Mouse (Mus musculus) bone marrow macrophage, adult 2 months (primary cell): ENCODE data around the gene Cpm. TPM values are rescaled to one million over a fixed set of nuclear protein-coding genes. Genes with fewer than 3 reads are reported as not detected.

ENCODE experiments used
- H3K27ac ChIP-seq: 2 replicates; pipeline ENCODE4 v1.5.1; 2012; ENCODE audit warnings: low read depth, low read length; ENCODE audit not compliant: insufficient read depth
- H3K4me1 ChIP-seq: 2 replicates; pipeline ENCODE4 v1.6.1; 2012; ENCODE audit warnings: low read length; ENCODE audit not compliant: control insufficient read depth, insufficient read depth
- H3K4me3 ChIP-seq: 2 replicates; pipeline ENCODE4 v1.5.1; 2012; ENCODE audit warnings: mild to moderate bottlenecking, low read length, moderate library complexity; ENCODE audit not compliant: insufficient read depth
- CTCF ChIP-seq: IDR thresholded peaks from 2 replicates; pipeline ENCODE4 v1.5.1; 2012; ENCODE audit warnings: low read depth, mild to moderate bottlenecking, low read length, moderate library complexity
- POLR2A ChIP-seq: IDR thresholded peaks from 2 replicates; pipeline ENCODE4 v1.6.1; 2012; ENCODE audit warnings: mild to moderate bottlenecking, low read depth, low read length, borderline replicate concordance
- polyA plus RNA-seq: library from polyadenylated mRNA; stranded (reverse); fragments of >200 nt; gene quantifications from 2 replicates; pipeline ENCODE4 v1.2.4, GENCODE M21; 2012; ENCODE audit not compliant: missing spikeins, insufficient read depth, insufficient read length

The Cpm gene
- not detected in 2 replicates for polyA plus RNA-seq

DNA sequence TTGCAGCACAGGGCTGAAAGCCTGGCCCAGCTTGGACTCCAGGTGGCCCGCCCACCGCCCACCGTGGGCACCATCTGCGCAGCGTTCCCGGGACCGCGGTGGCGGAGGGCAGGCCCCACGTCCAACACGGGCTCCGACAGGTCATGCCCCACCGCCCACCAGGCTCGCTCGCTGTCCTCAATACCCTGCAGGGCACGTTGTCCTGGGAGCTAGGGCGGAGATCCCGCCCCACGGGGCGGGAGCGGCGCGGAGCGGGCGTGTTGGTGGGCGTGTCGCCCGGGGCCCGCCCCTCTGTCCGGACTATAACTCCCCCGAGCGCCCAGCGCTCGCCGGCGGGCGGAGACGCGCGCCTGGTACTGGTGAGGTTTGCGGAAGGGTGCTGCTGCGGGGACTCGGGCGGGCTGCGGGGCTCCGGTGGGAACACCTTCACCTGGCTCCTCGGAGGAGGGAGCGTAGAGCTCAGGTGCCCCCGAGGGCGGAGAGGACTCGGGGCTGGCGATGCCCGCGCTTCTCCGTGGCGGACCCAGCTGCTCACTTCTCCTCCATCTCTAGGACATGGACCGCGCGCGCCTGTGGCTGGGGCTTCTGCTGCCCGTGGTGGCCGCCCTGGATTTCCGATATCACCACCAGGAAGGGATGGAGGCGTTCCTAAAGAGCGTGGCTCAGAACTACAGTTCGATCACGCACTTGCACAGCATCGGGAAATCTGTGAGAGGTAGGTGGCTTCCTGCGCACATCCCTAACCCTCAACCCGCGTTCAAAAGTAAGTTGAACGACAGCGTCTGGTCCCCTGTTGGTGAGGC is at the start of gene Cpm:
Gene Cpm, plus strand, starts transcription at position 332 of the 803 bp plus-strand sequence.
- Histone ChIP-seq H3K27ac (no peak within 1 kb of the TSS), H3K4me1 (no peaks in the 10 kb centered on the region), H3K4me3 (peak within 1 kb of the TSS; percentile 51)
- TF ChIP-seq CTCF (no peak), POLR2A (no peak)

DNA sequence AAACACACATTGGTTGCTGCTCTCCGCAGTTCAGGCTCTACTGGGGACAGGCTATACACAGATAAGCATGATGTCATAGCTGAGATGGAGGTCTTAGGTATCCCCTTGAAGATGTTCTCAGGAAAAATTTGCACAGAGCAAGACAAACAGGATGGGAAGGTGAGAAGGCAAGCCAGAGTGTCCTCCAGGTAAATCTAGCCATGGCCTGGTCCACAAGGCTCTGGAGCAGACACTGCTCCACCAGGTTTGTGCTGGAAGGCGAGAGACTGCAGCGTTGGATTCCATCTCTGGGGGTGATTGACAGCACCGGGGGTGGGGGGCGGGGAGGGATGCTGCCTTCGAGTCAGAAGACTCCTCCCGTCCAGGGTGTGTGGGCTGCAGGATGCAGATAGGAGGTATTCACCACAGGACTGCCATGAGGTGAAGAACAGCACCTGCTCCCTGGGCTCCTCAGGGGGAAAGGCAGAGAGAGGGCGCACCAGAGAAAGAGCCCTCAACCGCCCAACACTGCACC is 49.5 kb upstream of the Cpm start:
- no peaks in the 10 kb centered on the region for H3K4me1 ChIP-seq
- no peak overlapping the region for H3K4me3 ChIP-seq
- no peak overlapping the region for H3K27ac ChIP-seq
- no peak for TF ChIP-seq POLR2A
- no peak for TF ChIP-seq CTCF

DNA sequence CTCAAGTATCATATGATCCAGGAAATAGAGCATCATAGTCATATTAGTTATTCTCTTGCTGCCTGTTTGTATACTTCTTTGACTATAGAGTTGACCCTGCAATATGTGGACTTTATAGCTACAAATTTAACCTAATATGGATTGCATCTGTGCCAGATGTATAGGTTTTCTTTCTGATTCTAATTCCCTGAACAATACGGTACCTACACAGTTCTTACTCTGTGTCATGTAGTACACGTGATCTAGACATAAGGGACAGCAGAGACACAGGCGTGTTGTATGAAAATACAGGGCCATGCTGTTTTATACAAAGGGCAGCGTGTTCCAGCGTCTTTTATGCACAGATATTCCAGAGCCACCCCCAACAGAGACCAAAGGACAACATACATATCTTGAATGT is 48.9 kb upstream of the Cpm start:
- Histone ChIP-seq H3K27ac (no peak overlapping the region), H3K4me3 (no peak overlapping the region), H3K4me1 (no peaks in the 10 kb centered on the region)
- TF ChIP-seq CTCF (no peak), POLR2A (no peak)

DNA sequence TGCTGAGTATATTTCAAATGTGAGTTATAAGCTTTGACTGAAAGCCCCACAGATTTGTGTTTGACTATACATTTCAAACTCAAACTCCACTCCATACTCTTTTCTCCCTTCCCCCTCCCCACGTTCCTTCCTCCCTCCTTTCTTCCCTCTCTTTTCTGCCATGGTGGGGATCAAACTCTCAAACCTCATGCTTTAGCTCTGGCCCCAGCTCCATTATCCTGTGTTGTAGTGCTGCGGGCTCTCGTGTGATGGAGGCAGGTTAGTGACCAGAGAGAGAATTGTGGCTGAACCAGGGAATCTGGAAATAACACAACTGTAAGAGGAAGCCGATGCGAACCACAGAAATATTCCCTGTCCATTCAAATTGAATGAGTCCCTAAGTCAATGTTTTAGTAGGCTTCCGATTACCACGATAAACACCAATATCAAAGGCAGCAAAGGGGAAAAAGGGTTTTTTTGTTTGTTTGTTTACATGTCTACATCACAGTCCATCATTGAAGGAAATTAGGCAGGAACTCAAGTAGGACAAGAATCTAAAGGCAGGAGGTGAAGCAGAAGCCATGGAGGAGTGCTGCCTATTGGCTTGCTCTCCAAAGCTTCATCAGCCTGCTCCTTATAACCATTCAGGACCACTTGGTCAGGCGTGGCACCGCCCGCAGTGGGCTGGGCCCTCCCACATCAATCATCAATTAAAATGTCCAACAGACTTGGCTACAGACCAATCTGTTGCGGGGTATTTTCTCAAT is 48.1 kb upstream of the Cpm start:
- no peak for TF ChIP-seq CTCF
- no peak for TF ChIP-seq POLR2A
- H3K4me1 ChIP-seq: no peaks in the 10 kb centered on the region
- H3K4me3 ChIP-seq: no peak overlapping the region
- no peak overlapping the region for H3K27ac ChIP-seq

DNA sequence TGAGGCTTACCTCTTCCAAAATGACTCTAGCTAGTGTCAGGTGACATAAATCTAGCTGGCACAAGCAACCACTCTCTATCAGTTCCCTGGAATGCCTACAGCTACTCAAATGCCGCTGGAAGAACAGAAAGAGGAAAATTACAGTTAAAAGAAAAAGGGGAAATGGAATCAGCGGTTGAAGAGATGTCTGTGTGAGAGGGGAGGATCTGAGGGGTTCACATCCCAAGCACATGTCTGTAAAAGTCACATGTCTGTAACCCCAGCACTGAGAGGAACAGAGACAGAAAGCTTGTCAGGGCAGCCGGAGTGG is 47.6 kb upstream of the Cpm start:
- TF ChIP-seq CTCF: no peak
- no peaks in the 10 kb centered on the region for H3K4me1 ChIP-seq
- no peak overlapping the region for H3K4me3 ChIP-seq
- no peak overlapping the region for H3K27ac ChIP-seq

DNA sequence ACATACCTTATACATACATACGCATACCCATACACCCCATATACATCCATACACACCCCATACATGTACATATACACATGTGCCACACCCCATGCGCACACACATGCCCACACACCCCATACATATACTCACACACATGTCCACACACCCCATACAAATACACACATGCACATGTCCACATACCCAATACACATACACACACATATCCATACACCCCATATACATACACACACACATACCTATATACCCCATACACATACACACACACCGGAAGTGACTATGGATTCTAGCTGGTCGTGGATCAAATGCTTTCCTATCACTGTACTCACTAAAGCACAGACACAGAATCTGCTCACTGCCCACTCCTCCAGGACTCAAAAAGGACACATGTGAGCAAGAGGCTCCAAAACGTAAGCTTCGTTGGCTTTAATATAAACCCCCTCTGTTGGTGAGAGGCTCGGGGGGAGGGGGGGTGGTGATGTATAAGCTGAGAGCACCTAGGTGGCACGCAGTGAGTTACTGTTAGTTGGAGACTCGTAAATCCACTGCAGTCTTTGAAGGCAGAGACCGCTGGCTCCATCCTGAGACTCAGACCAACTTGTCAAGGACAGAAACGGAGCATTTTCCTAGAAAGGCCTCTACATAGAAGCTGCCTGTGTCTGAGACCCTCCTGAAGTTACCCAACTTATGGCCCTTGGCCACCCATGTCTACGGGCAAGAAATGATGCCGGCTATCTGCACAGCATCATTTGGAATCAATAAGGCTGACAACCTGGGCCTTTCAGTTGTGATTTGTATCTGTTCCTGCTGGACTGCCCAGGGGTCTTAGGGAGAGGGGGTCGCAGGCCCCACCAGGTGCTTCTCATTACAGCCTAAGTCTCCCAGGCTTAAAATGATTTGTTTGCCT is 45.9 kb upstream of the Cpm start:
- Histone ChIP-seq H3K4me1 (no peaks in the 10 kb centered on the region), H3K4me3 (no peak overlapping the region), H3K27ac (no peak overlapping the region)
- TF ChIP-seq CTCF (no peak), POLR2A (no peak)

DNA sequence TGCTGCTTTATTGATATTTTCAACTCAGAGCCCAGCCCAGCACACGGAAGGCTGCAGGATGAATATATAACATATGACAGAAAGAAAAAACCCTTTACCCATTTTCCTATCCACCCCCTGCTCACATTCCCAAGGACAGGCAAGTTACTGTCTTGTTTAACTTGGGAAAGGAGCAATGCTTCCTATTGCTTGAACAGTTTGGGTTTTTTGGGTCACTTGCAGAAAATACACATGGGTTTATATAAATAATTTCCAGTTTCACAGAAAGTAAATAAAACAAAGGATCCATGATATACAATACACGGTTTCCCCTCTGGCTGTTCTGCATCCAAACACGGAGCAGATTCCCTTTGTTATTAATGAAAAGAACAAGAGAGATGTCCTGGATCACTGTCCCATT is 45.2 kb upstream of the Cpm start:
- no peak overlapping the region for H3K27ac ChIP-seq
- no peaks in the 10 kb centered on the region for H3K4me1 ChIP-seq
- TF ChIP-seq POLR2A: no peak
- H3K4me3 ChIP-seq: no peak overlapping the region

DNA sequence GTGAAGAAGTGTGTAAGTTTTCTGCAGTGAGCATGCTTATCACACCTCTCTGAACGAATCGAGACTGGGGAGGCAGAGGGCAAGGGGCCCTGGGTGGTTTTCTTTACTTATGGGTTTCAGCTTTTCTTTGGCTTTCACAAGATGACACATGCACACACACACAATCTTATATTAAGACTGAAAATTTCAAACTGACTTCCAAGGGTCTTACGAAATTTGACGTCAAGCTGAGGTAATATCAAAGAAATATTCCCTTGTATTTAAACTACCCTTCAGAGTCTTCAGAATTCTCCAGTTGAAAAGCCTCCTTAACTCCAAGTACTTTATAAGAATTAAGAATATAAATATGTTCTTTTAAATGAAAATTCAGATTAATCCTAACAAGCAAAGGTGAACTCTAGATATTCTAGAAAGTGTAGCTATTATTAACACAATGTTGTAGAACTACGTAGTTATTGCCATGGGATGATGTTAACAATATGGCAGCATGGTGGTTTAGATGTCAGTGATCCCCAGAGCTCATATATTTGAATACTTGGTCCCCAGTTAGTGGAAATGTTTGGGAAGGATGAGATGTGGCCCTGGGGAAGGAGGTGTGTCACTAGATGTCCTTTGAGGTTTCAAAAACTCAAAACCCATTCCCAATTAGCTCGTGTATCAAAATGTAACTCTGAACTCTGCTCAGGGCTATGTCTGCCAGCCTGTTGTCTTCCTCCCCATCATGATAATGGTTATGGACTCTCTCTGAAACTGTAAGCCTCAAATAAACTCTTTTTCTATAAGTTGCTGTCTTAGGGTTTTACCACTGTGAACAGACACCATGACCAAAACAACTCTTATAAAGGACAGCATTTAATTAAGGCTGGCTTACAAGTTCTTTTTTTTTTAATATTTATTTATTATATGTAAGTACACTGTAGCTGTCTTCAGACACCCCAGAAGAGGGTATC is 44.5 kb upstream of the Cpm start:
- no peak overlapping the region for H3K27ac ChIP-seq
- no peaks in the 10 kb centered on the region for H3K4me1 ChIP-seq
- TF ChIP-seq CTCF (no peak), POLR2A (no peak)
- H3K4me3 ChIP-seq: no peak overlapping the region
